Mouse (Mus musculus) kidney, postnatal 25 days (tissue): ENCODE results near the gene Vmn1r47.
"Not testable (repeated sequence)": the region's sequence is repeated elsewhere in the genome, so short reads cannot be mapped to it uniquely, and the experiment has no call there.

Experiments used
- DNase-seq, 2 experiments: peaks; one replicate each; pipeline ENCODE4 v3.0.0; 2021; ENCODE audit warnings: mixed read lengths in 2 of 2

The Vmn1r47 gene

GRCm38 (mm10) chr6:90015847-90016246 is at the start of gene Vmn1r47:
TSS of gene Vmn1r47 (plus strand) at chr6:90016147.
- DNase-seq: not testable (repeated sequence)

GRCm38 (mm10) chr6:89966341-89966740 is 49.6 kb upstream of the Vmn1r47 start:
- DNase-seq: no peak

GRCm38 (mm10) chr6:89969013-89969412 is 46.9 kb upstream of the Vmn1r47 start, which contains the start of gene Vmn1r46:
TSS of gene Vmn1r46 (plus strand) at chr6:89969313.
- DNase-seq: no peak

- no peak for DNase-seq
These were observed 30.0 kb upstream of the Vmn1r47 start for GRCm38 (mm10) chr6:89985989-89986388.

GRCm38 (mm10) chr6:90036741-90037140 is 20.8 kb downstream of the Vmn1r47 start, which contains the start of gene Vmn1r48:
TSS of gene Vmn1r48 (minus strand) at chr6:90036841.
- not testable (repeated sequence) for DNase-seq
